Mouse (Mus musculus) left cerebral cortex, postnatal 25 days (tissue): Measurements from ENCODE around the gene Pde8a. TPM values are rescaled to one million over a fixed set of nuclear protein-coding genes. Genes with fewer than 3 reads are reported as not detected.
"Not testable (repeated sequence)": the region's sequence is repeated elsewhere in the genome, so short reads cannot be mapped to it uniquely, and the experiment has no call there.

Experiments
- DNase-seq, 2 experiments: peaks; one replicate each; pipeline ENCODE4 v3.0.0; 2022; ENCODE audit warnings: low spot score in 2 of 2, mixed read lengths in 1 of 2
- intact Hi-C: fragments of 180-260 bp; cut with DNase I; formaldehyde crosslinking; loops from one replicate; pipeline ENCODE4 v1.15.1; 2025
- total RNA-seq, 2 experiments: library from RNA; stranded (reverse); gene quantifications; 2 replicates each; pipeline ENCODE4 v1.2.3; 2021

Gene Pde8a
- total RNA-seq = 1 to 10 TPM; 5.7 to 6.4 TPM

DNA sequence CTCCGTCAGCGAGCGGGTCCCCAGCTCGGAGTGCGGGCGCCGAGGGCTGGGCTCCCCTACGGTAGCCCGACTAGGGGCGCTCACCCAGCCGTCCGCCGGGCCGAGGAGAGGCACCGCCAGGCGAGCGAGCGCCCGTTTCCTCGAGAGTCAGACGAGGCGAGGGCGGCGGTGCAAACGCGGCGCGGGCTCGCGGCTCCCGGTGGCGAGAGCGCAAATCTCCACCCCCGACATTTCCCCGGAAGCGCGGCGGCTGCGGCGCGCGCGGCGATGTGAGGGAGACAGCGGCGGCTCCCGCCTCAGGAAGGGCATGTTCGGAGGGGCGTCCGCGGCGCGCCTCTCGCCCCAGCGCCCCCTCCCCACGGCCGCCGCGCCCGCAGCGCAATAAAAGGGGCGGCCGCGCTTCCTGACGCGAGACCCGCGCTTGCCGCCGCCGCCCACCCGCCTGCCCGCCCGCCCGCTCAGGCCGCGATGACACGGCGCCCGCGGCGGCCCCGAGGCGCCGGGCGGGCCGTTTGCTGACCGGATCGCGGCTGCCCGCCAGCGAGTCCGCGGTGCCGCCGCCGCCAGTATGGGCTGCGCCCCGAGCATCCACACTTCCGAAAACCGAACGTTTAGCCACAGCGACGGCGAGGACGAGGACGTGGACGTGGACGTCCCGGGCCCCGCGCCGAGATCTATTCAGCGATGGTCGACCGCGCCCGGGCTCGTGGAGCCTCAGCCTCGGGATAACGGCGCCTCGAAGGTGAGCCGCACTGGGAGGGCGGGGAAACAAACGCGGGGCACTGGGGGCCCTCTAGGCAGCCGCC, at the start of gene Pde8a:
Gene Pde8a (plus strand): TSS at position 250 of the 806 bp plus-strand sequence.
- no peak for DNase-seq
- intact Hi-C loops = loop anchor here (5.0 kb wide), 2 partner anchors 104 to 129 kb away; no protein-coding TSS in a partner anchor

DNA sequence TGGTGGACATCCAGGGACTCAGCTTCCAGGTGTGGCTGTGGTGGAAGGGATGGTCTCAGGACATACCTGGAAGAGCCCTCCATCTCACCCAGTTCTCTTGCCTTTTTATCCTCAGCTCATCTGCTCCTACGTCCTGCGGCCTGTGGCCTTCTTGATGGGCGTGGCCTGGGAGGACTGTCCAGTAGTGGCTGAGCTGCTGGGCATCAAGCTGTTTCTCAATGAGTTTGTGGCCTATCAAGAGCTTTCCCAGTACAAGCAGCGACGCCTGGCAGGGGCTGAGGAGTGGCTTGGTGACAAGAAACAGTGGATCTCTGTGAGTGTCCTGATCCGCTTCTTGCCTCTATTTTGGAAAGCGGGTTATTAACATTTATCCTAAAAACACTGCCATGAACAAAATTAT, 49.0 kb upstream of the Pde8a start:
- intact Hi-C loops = loop anchor here (10.0 kb wide), 1 partner anchor 410 kb away; the partner anchor contains the start of gene Whamm
- no peak for DNase-seq

DNA sequence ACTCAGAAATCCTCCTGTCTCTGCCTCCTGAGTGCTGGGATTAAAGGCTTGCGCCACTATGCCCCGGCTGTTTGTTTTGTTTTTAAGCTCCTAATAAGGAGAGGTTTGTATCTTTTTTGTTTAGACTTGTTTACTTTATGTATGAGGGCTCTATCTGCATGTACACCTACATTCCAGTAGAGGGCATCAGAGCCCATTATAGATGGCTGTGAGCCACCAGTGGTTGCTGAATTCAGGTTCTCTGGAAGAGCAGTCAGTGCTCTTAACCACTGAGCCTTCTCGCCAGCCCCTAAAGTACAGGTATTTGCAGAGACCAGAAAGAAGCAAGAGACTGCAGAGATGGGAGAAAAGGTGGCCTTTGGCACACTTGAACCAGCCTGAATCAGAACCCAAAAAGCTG, 46.3 kb upstream of the Pde8a start:
- intact Hi-C loops = loop anchor here (2.0 to 10.0 kb wide), 2 partner anchors 174 to 408 kb away; partner anchors contain the start of gene Whamm
- DNase-seq = peak; percentile 50 to 59

DNA sequence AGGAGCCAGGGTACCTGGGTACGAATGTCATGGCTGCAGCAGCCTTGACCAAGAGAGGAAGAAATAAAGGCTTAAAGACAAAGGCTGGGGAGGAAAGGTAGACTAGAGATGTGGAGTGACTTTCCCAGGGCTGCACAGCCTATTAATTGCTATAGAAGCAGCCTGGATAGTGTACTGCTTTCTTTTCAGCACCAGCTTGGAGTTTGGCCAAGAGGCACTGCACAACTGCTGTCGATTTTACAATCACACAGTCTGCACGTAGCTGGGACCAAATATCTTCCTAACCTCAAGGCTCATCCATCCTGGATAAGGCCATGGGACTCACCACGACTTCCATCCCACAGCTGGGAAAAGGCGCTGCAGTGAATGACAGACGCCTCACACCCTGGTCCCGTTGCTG, 44.0 kb upstream of the Pde8a start:
- DNase-seq = no peak
- intact Hi-C loops = loop anchor here (10.0 kb wide), 1 partner anchor 405 kb away; the partner anchor contains the start of gene Whamm

DNA sequence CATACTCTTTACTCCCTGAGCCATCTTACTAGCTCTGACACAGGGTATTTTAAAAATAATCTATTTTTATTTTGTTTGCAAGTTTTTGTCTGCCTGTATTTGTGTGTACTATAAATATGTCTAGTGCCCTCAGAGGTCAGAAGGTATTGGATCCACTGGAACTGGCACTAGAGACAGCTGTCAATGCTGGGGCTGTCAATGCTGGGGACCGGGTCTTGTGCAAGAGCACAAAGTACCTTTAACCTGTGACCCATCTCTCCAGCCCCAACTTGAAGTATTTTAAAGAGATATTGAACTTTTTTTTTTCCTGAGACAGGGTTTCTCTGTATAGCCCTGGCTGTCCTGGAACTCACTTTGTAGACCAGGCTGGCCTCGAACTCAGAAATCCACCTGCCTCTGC, 39.5 kb upstream of the Pde8a start:
- DNase-seq = no peak
- intact Hi-C loops = no loop called here

DNA sequence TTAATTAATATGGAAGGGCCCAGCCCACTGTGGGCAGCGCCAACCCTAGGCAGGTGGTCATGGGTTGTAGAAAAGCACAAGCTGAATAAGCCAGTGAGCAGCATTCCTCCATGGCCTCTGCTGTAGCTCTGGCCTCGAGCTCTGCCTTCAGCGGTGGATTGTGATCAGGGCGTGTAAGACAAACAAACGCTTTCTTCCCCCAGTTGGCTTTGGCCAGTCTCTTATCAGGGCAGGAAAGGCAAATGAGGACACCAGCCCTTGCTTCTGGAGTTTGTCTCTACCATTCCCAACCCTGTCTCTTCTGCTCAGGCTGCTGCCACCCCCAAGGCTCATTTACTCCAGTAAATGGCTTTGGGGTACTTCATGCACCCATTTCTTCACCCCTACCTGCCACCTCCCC, 38.7 kb upstream of the Pde8a start:
- intact Hi-C loops = no loop called here
- no peak for DNase-seq

DNA sequence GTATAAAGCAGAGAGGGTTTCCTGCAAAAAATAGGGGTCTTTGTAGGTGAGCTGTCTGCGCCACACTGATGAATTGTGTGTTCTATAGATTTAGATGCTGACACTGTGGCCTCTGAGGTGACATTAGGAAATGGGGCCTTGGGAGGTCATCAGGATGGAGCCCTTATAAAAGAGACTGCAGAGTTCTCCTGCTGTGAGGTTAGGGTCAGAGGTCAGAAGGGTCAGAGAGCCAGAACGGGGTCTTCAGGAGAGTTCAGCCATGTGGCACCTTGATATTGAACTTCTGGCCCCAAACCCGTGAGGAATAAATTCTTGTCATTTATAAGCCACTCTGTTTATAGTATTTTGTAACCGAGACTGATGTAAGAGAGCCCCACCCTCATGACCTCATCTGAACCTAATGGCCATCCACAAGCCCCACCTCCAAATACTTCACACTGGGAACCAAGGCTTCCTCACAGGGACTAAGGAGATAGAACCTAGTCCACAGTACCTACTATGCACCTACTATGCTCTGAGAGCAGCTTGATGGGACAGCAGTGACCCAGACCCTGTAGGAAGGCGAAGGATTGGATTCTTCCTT, 37.1 kb upstream of the Pde8a start:
- intact Hi-C loops = no loop called here
- no peak for DNase-seq

DNA sequence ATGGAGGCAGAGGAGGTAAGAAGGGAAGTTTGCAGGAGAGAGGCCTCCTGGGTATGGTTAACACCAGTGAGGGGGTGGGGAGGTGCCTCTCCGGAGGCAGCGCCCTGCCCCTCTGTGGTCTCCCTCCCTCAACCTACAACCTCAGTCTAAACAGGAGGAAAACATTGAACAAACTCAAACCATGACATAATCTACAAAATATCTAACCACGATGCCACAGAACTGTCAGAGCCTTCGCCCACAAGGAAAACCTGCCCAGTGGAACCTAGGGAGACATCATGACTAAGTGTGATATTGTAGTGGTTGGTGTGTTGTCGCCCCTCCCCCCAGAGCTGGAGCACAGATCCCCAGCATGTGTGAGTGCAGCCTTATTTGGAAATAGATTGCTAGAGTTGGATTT, 33.9 kb upstream of the Pde8a start:
- DNase-seq = peak; percentile 16 to 67
- intact Hi-C loops = no loop called here

DNA sequence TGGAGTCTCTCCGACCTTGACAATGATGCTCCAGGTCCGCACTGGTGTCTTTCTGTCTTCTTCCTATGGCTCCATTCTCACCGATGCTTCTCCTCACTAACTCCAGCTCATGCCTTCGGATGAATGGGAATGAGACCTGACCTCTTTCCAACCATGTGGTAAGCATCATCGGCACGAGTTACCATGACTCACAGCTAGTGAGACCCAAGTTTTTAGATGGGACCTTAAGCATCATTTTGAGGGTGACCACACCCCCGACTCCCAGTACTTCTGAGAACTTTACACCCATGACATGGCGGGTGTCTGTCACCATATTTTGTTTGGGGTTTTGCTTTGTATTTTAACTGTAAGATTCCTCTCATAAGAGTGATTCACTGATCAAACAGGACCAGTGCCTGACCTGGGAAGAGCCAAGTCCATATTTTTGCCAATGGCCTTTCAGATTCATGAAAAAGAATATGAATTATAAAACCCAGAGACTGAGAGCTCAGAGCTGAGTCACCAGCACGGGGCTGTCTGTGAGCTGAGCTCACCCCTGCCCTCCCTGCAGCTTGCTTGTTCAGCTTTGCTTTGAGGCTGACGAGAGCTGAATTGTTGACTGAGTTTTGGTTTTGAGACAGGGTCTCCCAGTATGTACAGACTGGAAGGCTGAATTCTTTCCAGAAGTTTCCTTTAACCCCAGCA, 30.8 kb upstream of the Pde8a start:
- DNase-seq = no peak
- intact Hi-C loops = no loop called here

DNA sequence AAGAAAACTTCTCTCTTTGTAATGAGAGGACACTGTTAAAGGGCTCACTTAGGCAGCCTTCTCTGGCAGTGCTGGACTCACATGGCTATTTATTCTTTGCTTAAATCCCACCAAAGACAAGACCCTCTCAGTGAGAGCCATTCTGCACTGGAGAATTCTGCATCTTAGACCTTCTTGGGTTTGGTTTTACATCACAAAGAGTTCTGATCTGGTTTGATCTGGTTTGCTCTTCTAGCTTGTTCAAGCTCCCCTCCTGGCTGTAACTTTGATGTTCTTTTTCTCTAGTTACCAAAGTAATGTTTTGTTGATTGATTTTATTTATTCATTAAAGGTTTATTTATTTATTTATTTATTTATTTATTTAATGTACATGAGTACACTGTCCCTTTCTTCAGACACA, 30.2 kb upstream of the Pde8a start:
- intact Hi-C loops = no loop called here
- DNase-seq = no peak

DNA sequence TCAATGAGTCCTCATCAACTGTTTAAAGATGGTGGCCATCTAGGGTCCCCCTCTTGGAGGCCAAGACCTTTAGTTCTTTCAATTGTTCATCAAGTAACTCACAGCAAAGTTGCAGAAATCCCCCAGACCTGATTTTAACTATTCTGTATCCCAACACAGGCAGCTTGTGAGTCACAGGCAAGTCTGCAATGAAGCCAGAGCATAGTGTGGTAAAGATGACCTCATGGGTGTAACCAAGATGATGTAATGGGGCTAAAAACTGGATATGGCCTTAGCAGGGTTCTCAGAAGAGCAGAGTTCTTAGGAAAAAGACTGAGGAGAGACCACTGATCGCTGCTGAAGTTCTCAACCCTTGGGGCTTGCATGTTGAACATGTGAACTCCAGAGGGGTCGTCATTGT, 29.3 kb upstream of the Pde8a start:
- intact Hi-C loops = no loop called here
- no peak for DNase-seq

DNA sequence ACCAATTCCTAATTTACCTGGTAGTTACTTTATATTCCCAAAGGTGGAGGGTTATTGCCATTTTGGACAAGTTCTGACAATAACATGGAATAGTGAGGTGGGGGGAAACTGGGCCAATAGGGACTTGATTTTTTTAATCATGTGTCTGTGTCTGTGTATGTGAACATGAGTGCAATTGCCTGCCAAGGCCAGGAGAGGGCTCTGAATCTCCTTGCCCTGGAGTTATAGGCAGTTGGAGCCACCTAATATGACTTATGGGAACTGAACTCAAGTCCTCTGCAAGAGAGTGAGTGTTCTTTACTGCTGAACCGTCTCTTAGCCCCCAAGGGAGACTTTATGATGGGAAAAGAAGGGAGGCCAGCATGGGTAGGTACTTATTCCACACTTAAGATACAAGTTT, 28.7 kb upstream of the Pde8a start:
- intact Hi-C loops = loop anchor here (5.0 kb wide), 1 partner anchor 558 kb away; no protein-coding TSS in a partner anchor
- DNase-seq = no peak

DNA sequence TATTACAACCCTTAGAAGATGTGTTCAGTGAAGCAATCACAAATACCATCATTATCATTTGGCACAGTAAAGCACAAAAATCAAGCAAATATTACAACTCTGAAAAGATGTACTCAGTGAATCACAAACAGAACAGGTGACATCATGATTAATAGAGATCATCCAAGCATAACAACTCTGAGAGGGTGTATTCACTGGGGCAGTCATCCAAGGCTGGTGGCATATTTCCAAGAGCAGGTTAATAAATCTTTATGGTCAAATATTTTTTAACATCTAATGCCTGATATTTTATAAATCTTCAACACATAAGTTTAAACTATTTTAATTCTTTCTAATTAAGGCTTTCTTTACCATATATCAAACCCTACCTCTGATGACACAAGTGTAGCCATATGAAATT, 27.4 kb upstream of the Pde8a start:
- intact Hi-C loops = loop anchor here (5.0 kb wide), 1 partner anchor 556 kb away; no protein-coding TSS in a partner anchor
- not testable (repeated sequence) for DNase-seq

DNA sequence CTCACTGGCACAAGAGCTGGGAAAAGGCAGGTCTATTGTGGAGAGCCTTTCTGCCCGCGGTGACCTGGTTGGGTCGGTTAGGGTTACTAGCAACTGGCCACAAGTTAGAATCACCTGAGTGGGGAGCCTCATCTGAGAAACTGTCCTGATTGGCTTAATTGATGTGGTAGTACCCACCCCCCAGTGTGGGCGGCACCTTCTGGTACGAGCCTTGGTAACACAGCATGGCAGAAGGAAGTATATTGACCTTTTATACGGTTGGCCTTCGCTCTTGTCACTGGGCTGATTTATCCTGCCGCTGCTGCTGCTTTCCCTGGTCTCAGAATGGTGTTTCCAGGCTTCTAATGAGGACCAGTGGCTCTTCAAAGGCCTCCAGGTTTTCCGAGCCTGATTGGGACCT, 24.2 kb upstream of the Pde8a start:
- intact Hi-C loops = loop anchor here (5.0 kb wide), 1 partner anchor 553 kb away; no protein-coding TSS in a partner anchor
- no peak for DNase-seq

DNA sequence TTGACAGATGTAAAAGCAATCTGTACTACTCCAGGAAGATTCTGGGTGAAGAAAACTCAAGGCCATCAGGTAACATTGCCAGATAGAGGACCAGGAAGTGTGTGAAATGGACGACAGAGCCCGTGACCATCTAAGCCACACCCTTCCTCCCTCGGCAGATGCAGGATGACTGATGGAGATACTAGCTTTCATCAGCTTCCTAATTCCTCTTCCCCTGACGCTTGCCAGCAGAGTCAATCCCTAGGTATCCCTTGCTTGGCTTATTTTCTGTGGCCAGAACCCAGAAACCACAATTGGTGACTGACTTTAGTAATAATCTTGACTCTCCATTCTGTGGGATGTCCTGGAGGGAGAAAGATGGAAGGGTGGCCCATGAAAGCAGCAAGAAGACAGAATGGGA, 17.9 kb upstream of the Pde8a start:
- intact Hi-C loops = no loop called here
- DNase-seq = no peak

DNA sequence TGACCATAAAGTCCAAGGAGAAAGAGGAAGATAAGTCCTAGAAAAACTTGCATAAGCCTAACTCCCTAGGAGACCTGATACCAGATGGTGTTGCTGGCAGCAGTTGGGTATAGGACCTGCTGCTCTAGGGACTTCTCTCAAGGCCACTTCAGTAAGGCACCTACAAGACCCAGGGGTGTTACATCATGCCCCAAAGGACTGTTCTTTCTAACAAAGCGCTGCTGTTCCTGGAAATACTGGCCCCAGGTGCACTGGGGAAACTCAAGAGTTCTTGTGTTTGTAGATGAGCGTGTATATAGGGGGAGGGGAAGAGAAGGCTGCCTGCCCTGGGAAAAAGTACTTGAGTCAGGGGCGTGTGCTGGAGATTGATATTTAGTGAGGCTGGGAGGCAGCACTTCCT, 16.6 kb upstream of the Pde8a start:
- intact Hi-C loops = no loop called here
- no peak for DNase-seq

DNA sequence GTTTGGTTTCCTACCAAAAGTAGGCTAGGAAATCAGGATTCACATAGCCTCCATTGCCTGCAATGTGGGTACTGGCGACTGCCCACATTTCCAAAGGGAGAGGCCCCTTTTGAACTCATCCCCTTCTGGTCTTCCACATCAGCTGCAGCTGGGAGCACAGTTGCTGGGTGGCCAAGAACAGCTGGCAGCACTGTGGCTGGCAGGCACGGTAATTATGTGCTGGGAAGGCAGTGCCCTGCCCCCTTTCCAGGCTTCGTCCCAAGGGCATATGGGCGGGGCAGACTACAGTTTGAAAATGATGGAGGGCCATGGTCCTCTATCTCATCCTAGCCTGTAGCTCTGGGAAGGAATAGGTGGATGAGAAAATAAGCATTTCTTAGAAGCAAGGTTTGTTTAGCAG, 14.9 kb upstream of the Pde8a start:
- no peak for DNase-seq
- intact Hi-C loops = no loop called here

DNA sequence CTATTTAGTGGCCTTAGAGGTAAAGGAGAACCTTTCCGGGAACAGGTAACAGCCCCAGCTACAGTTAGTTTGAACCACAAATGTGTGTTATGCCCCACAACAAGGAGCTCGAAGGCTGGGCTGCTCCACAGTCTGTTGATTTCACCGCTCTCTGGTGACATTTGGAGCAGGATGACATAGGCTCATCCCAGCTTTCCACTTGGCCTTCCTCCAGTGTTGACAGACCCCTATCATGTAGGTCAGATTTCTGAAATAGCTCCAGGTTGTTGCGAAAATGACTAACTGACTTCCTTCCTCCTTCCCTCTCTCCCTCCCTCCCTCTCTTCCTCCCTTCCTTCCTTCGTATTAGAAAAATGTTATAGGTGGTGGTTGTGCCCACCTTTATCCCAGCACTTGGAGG, 14.3 kb upstream of the Pde8a start:
- no peak for DNase-seq
- intact Hi-C loops = no loop called here

DNA sequence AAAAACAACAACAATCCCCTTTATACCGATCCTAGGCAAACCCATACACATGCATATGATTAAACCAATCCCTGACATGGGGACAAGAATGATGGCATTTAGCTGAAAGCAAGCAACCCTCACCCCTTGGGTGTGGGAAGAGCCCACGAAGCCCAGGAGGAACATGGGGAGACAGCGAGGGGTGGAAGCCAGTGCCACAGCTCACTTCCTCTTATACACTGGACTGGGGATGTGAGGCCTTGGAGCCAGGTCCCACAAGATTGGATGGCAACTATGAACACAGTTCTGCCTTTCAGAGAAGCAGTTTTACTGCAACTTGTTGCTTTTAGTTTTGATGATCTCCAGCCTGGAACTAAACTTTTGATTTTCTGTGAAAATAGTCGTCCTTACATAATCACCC, 13.6 kb upstream of the Pde8a start:
- intact Hi-C loops = no loop called here
- no peak for DNase-seq

DNA sequence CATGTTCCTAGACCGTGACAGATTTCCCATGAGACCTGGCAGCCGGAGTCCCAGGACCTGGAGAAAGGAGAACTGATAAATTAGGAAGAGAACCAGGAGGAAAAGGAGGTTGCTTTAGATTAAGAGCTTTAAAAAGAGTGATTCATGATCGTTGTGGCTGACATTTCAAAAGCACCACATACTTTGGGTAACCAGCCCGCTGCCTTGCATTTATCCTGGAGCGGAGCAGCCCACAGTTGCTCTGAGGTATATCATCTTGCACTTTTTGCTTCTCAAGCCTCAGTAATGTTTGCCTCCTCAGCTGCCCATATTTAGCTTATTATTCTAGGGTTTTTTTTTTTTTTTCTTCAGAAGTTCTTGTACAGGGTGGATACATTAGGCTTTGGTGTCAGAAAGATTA, 11.0 kb upstream of the Pde8a start:
- intact Hi-C loops = no loop called here
- no peak for DNase-seq
